Mouse (Mus musculus): ENCODE results near the gene Zfp367. TPM values are rescaled to one million over a fixed set of nuclear protein-coding genes. Genes with fewer than 3 reads are reported as not detected.

Gene Zfp367
- total and polyA plus RNA-seq, 3 experiments: 6.6 to 51.7 (median 38.6) TPM

- ATAC-seq (ENCODE audit: extremely low read depth, insufficient number of reproducible peaks, low FRiP score, poor library complexity, severe bottlenecking) (no peak), DNase-seq (ENCODE audit: low spot score) (no peak)
- Histone ChIP-seq H3K27me3 (ENCODE audit: insufficient read depth, low read length) (peaks cover 6% of the 10 kb centered on the region; the same call in 1 of the 2 replicates), H3K4me3 (ENCODE audit: low read depth, low read length) (no peak overlapping the region), H3K4me1 (ENCODE audit: insufficient read depth, low read depth, low read length) (no peaks in the 10 kb centered on the region; the same call in 1 of the 2 replicates), H3K9me3 (replicated peaks) (no peaks in the 10 kb centered on the region), H3K36me3 (replicated peaks) (peaks cover 32% of the 10 kb centered on the region)
- TF ChIP-seq GATA1 (IDR thresholded peaks at IDR 0.05; ENCODE audit: borderline replicate concordance, low read length): no peak
- no peak for TF ChIP-seq TAL1 (conservative IDR thresholded peaks at IDR 0.05; ENCODE audit: low read depth, low read length)
- no peak for TF ChIP-seq POLR2AphosphoS5 (IDR thresholded peaks at IDR 0.05; ENCODE audit: insufficient replicate concordance, low read depth, low read length)
- TF ChIP-seq CTCF (IDR thresholded peaks at IDR 0.05; ENCODE audit: low read depth, low read length): no peak
- no peak for TF ChIP-seq GATA2 (IDR thresholded peaks at IDR 0.05; ENCODE audit: borderline replicate concordance, low read depth, low read length)
Observed at GRCm38 (mm10) chr13:64185586-64185985, 32.6 kb upstream of the Zfp367 start.

- no peak for DNase-seq (ENCODE audit: low spot score)
- Histone ChIP-seq H3K36me3 (replicated peaks) (peaks cover 33% of the 10 kb centered on the region), H3K4me1 (ENCODE audit: insufficient read depth, low read depth, low read length) (no peaks in the 10 kb centered on the region; the same call in 1 of the 2 replicates), H3K9me3 (replicated peaks) (no peaks in the 10 kb centered on the region), H3K4me3 (ENCODE audit: low read depth, low read length) (no peak overlapping the region), H3K27me3 (ENCODE audit: insufficient read depth, low read length) (peaks cover 6% of the 10 kb centered on the region; the same call in 1 of the 2 replicates)
- no peak for TF ChIP-seq TAL1 (conservative IDR thresholded peaks at IDR 0.05; ENCODE audit: low read depth, low read length)
- TF ChIP-seq GATA1 (IDR thresholded peaks at IDR 0.05; ENCODE audit: borderline replicate concordance, low read length): no peak
- no peak for TF ChIP-seq POLR2AphosphoS5 (IDR thresholded peaks at IDR 0.05; ENCODE audit: insufficient replicate concordance, low read depth, low read length)
- TF ChIP-seq CTCF (IDR thresholded peaks at IDR 0.05; ENCODE audit: low read depth, low read length): no peak
- no peak for TF ChIP-seq GATA2 (IDR thresholded peaks at IDR 0.05; ENCODE audit: borderline replicate concordance, low read depth, low read length)
- no peak for ATAC-seq (ENCODE audit: extremely low read depth, insufficient number of reproducible peaks, low FRiP score, poor library complexity, severe bottlenecking)
Observed at GRCm38 (mm10) chr13:64185176-64185575, 32.2 kb upstream of the Zfp367 start.

GRCm38 (mm10) chr13:64184361-64184760 is 31.4 kb upstream of the Zfp367 start:
- H3K27me3 ChIP-seq (ENCODE audit: insufficient read depth, low read length): peaks cover 5% of the 10 kb centered on the region; the same call in 1 of the 2 replicates
- peaks cover 36% of the 10 kb centered on the region for H3K36me3 ChIP-seq (replicated peaks)
- ATAC-seq (ENCODE audit: extremely low read depth, insufficient number of reproducible peaks, low FRiP score, poor library complexity, severe bottlenecking) (no peak), DNase-seq (ENCODE audit: low spot score) (no peak)
- no peak overlapping the region for H3K4me3 ChIP-seq (ENCODE audit: low read depth, low read length)
- no peaks in the 10 kb centered on the region; the same call in 1 of the 2 replicates for H3K4me1 ChIP-seq (ENCODE audit: insufficient read depth, low read depth, low read length)
- H3K9me3 ChIP-seq (replicated peaks): no peaks in the 10 kb centered on the region
- no peak for TF ChIP-seq TAL1 (conservative IDR thresholded peaks at IDR 0.05; ENCODE audit: low read depth, low read length)
- TF ChIP-seq CTCF (IDR thresholded peaks at IDR 0.05; ENCODE audit: low read depth, low read length): no peak
- no peak for TF ChIP-seq POLR2AphosphoS5 (IDR thresholded peaks at IDR 0.05; ENCODE audit: insufficient replicate concordance, low read depth, low read length)
- no peak for TF ChIP-seq GATA2 (IDR thresholded peaks at IDR 0.05; ENCODE audit: borderline replicate concordance, low read depth, low read length)
- no peak for TF ChIP-seq GATA1 (IDR thresholded peaks at IDR 0.05; ENCODE audit: borderline replicate concordance, low read length)

GRCm38 (mm10) chr13:64183583-64183982 is 30.6 kb upstream of the Zfp367 start:
- ATAC-seq (ENCODE audit: extremely low read depth, insufficient number of reproducible peaks, low FRiP score, poor library complexity, severe bottlenecking): no peak
- TF ChIP-seq TAL1 (conservative IDR thresholded peaks at IDR 0.05; ENCODE audit: low read depth, low read length) (no peak), GATA2 (IDR thresholded peaks at IDR 0.05; ENCODE audit: borderline replicate concordance, low read depth, low read length) (no peak), GATA1 (IDR thresholded peaks at IDR 0.05; ENCODE audit: borderline replicate concordance, low read length) (no peak), POLR2AphosphoS5 (IDR thresholded peaks at IDR 0.05; ENCODE audit: insufficient replicate concordance, low read depth, low read length) (no peak), CTCF (IDR thresholded peaks at IDR 0.05; ENCODE audit: low read depth, low read length) (no peak)
- H3K36me3 ChIP-seq (replicated peaks): peaks cover 41% of the 10 kb centered on the region
- no peaks in the 10 kb centered on the region; the same call in 1 of the 2 replicates for H3K4me1 ChIP-seq (ENCODE audit: insufficient read depth, low read depth, low read length)
- H3K9me3 ChIP-seq (replicated peaks): no peaks in the 10 kb centered on the region
- DNase-seq (ENCODE audit: low spot score): no peak
- H3K27me3 ChIP-seq (ENCODE audit: insufficient read depth, low read length): no peaks in the 10 kb centered on the region
- no peak overlapping the region for H3K4me3 ChIP-seq (ENCODE audit: low read depth, low read length)

GRCm38 (mm10) chr13:64182091-64182490 is 29.1 kb upstream of the Zfp367 start:
- no peaks in the 10 kb centered on the region for H3K9me3 ChIP-seq (replicated peaks)
- H3K4me1 ChIP-seq (ENCODE audit: insufficient read depth, low read depth, low read length): no peaks in the 10 kb centered on the region; the same call in 1 of the 2 replicates
- H3K4me3 ChIP-seq (ENCODE audit: low read depth, low read length): no peak overlapping the region
- ATAC-seq (ENCODE audit: extremely low read depth, insufficient number of reproducible peaks, low FRiP score, poor library complexity, severe bottlenecking) (no peak), DNase-seq (ENCODE audit: low spot score) (no peak)
- no peaks in the 10 kb centered on the region for H3K27me3 ChIP-seq (ENCODE audit: insufficient read depth, low read length)
- TF ChIP-seq POLR2AphosphoS5 (IDR thresholded peaks at IDR 0.05; ENCODE audit: insufficient replicate concordance, low read depth, low read length) (no peak), CTCF (IDR thresholded peaks at IDR 0.05; ENCODE audit: low read depth, low read length) (no peak), GATA2 (IDR thresholded peaks at IDR 0.05; ENCODE audit: borderline replicate concordance, low read depth, low read length) (no peak), GATA1 (IDR thresholded peaks at IDR 0.05; ENCODE audit: borderline replicate concordance, low read length) (no peak), TAL1 (conservative IDR thresholded peaks at IDR 0.05; ENCODE audit: low read depth, low read length) (no peak)
- peaks cover 56% of the 10 kb centered on the region for H3K36me3 ChIP-seq (replicated peaks)

GRCm38 (mm10) chr13:64180888-64181287 is 27.9 kb upstream of the Zfp367 start:
- TF ChIP-seq GATA1 (IDR thresholded peaks at IDR 0.05; ENCODE audit: borderline replicate concordance, low read length): no peak
- no peak for TF ChIP-seq TAL1 (conservative IDR thresholded peaks at IDR 0.05; ENCODE audit: low read depth, low read length)
- no peak for TF ChIP-seq GATA2 (IDR thresholded peaks at IDR 0.05; ENCODE audit: borderline replicate concordance, low read depth, low read length)
- TF ChIP-seq POLR2AphosphoS5 (IDR thresholded peaks at IDR 0.05; ENCODE audit: insufficient replicate concordance, low read depth, low read length): no peak
- TF ChIP-seq CTCF (IDR thresholded peaks at IDR 0.05; ENCODE audit: low read depth, low read length): peak; percentile 43; the same call in 1 of the 2 replicates
- Histone ChIP-seq H3K4me1 (ENCODE audit: insufficient read depth, low read depth, low read length) (no peaks in the 10 kb centered on the region; the same call in 1 of the 2 replicates), H3K9me3 (replicated peaks) (no peaks in the 10 kb centered on the region), H3K36me3 (replicated peaks) (peaks cover 57% of the 10 kb centered on the region), H3K4me3 (ENCODE audit: low read depth, low read length) (no peak overlapping the region), H3K27me3 (ENCODE audit: insufficient read depth, low read length) (no peaks in the 10 kb centered on the region)
- ATAC-seq (ENCODE audit: extremely low read depth, insufficient number of reproducible peaks, low FRiP score, poor library complexity, severe bottlenecking) (peak; percentile 3; the same call in 1 of the 2 replicates), DNase-seq (ENCODE audit: low spot score) (peak; percentile 9)

Measured in G1E (cell line).